Mouse (Mus musculus) myocyte (in vitro differentiated cells): ENCODE data around the gene Ucn3. TPM values are rescaled to one million over a fixed set of nuclear protein-coding genes. Genes with fewer than 3 reads are reported as not detected.
A peak's percentile ranks its signal among the peaks of the same experiment; 100 is the strongest.
"Not testable (repeated sequence)": the region's sequence is repeated elsewhere in the genome, so short reads cannot be mapped to it uniquely, and the experiment has no call there.

ENCODE experiments used
- H3K27me3 ChIP-seq: one replicate; pipeline ENCODE4 v1.6.1; 2011; ENCODE audit not compliant: control insufficient read depth, insufficient read depth, insufficient read length
- H3K36me3 ChIP-seq: one replicate; pipeline ENCODE4 v1.6.1; 2011; ENCODE audit not compliant: control insufficient read depth, insufficient read depth
- H3K4me2 ChIP-seq: one replicate; pipeline ENCODE4 v1.6.1; 2011; ENCODE audit warnings: low read depth, control low read depth
- H3K4me3 ChIP-seq: one replicate; pipeline ENCODE4 v1.5.1; 2011; ENCODE audit warnings: mild to moderate bottlenecking, control low read depth, moderate library complexity
- H3K79me2 ChIP-seq: one replicate; pipeline ENCODE4 v1.6.1; 2011; ENCODE audit not compliant: control insufficient read depth, insufficient read depth
- H3ac ChIP-seq: one replicate; pipeline ENCODE4 v1.6.1; 2011; ENCODE audit not compliant: control insufficient read depth, insufficient read length
- CEBPB ChIP-seq: IDR thresholded peaks from 2 replicates; pipeline ENCODE4 v1.6.1; 2011; ENCODE audit warnings: mild to moderate bottlenecking, moderate library complexity; ENCODE audit not compliant: poor library complexity, insufficient read depth, severe bottlenecking
- E2F4 ChIP-seq: IDR thresholded peaks from one replicate; pipeline ENCODE4 v1.6.1; 2011; ENCODE audit warnings: mild to moderate bottlenecking, control low read depth, moderate library complexity; ENCODE audit not compliant: insufficient read depth
- MAX ChIP-seq: IDR thresholded peaks from one replicate; pipeline ENCODE4 v1.6.1; 2011; ENCODE audit warnings: low read depth, mild to moderate bottlenecking, control low read depth
- MYOD1 ChIP-seq, 3 experiments: IDR thresholded peaks; one replicate each; pipeline ENCODE4 v1.6.1; 2011; ENCODE audit warnings: control low read depth in 2 of 3, low read depth in 2 of 3, mild to moderate bottlenecking in 2 of 3, moderate library complexity in 1 of 3; ENCODE audit not compliant: insufficient read length in 2 of 3, control insufficient read depth in 1 of 3
- MYOG ChIP-seq, 3 experiments: IDR thresholded peaks; one replicate each; pipeline ENCODE4 v1.6.1; 2011; ENCODE audit warnings: control low read depth in 2 of 3, low read depth in 2 of 3, mild to moderate bottlenecking in 2 of 3; ENCODE audit not compliant: insufficient read length in 2 of 3, control insufficient read depth in 1 of 3, insufficient read depth in 1 of 3
- POLR2A ChIP-seq: IDR thresholded peaks from one replicate; pipeline ENCODE4 v1.6.1; 2011; ENCODE audit warnings: low read depth, mild to moderate bottlenecking, control low read depth, moderate library complexity; ENCODE audit not compliant: insufficient read length
- POLR2AphosphoS2 ChIP-seq: IDR thresholded peaks from one replicate; pipeline ENCODE4 v1.6.1; 2011; ENCODE audit warnings: low read depth, control low read depth; ENCODE audit not compliant: insufficient read length
- REST ChIP-seq: IDR thresholded peaks from one replicate; pipeline ENCODE4 v1.6.1; 2011; ENCODE audit warnings: mild to moderate bottlenecking, control low read depth, moderate library complexity; ENCODE audit not compliant: insufficient read depth, insufficient read length
- SRF ChIP-seq: IDR thresholded peaks from one replicate; pipeline ENCODE4 v1.6.1; 2011; ENCODE audit warnings: low read depth; ENCODE audit not compliant: control insufficient read depth, insufficient read length
- TCF12 ChIP-seq: IDR thresholded peaks from one replicate; pipeline ENCODE4 v1.6.1; 2011; ENCODE audit warnings: mild to moderate bottlenecking, control low read depth; ENCODE audit not compliant: poor library complexity, insufficient read depth, severe bottlenecking
- TCF3 ChIP-seq: IDR thresholded peaks from one replicate; pipeline ENCODE4 v1.6.1; 2011; ENCODE audit warnings: low read depth, control low read depth; ENCODE audit not compliant: insufficient read length
- USF1 ChIP-seq: IDR thresholded peaks from one replicate; pipeline ENCODE4 v1.6.1; 2011; ENCODE audit warnings: low read depth, mild to moderate bottlenecking, control low read depth, moderate library complexity
- polyA plus RNA-seq: library from polyadenylated mRNA; unstranded; fragments of >200 nt; fragmentation: generic; extraction: Trizol; gene quantifications from one replicate; pipeline ENCODE4 v1.2.1, GENCODE M21; 2012; ENCODE audit warnings: missing spikeins

The Ucn3 gene
- polyA plus RNA-seq, 1 experiment: not detected

DNA sequence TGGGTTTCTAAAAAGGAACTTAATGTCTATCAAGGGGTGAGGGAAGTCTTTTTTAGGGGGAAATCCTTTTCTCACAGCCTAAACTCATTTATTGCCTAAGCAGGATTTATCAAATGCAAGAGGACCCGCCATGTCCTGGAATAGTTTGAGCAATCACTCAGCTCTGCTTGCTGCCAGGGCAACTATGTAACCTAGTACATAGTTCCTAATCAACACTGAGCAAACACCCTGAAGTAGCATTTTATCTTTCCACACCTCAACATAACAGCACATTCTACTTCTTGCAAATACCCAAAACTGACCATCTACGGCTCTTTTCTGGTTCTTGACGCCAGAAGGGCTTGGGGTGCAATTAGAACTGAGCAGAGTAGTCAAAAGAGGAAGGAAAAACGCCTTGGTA is 36.9 kb downstream of the Ucn3 start:
- no peak overlapping the region for H3ac ChIP-seq
- TF ChIP-seq TCF12 (no peak), MYOG (IDR thresholded peaks at IDR 0.05; ENCODE audit: control insufficient read depth in 1 of 3, insufficient read depth in 1 of 3, insufficient read length in 2 of 3, low read depth in 2 of 3) (no peak)
- H3K79me2 ChIP-seq: no peaks in the 10 kb centered on the region
- no peaks in the 10 kb centered on the region for H3K36me3 ChIP-seq
- no peak overlapping the region for H3K4me2 ChIP-seq
- no peak overlapping the region for H3K4me3 ChIP-seq
- H3K27me3 ChIP-seq: no peaks in the 10 kb centered on the region

DNA sequence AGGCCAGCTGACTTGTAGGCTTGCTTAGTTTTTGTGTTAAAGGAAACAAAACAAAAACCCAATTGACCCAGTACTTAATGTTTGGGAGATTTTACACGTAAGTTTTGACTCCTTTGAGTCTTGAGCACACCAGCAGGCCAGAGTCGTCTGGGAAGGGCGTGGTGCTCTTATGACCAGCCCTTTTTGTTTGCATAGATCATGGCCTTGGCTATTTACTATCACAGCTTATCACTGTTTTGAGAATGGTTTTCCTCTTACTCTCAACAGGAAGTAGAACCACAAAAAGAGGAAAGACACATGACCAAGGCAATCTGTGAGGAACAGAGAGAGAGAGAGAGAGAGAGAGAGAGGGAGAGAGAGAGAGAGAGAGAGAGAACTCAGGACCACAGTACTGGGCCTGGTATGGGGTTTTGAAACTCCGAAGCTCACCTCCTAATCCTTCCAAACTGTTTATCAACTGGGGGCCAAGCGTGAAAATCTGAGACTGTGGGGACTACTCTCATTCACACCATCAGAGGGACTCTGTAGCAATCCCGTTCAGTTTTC is 37.9 kb downstream of the Ucn3 start:
- Histone ChIP-seq H3K79me2 (no peaks in the 10 kb centered on the region), H3K4me2 (no peak overlapping the region), H3K4me3 (no peak overlapping the region), H3K27me3 (no peaks in the 10 kb centered on the region), H3ac (no peak overlapping the region), H3K36me3 (no peaks in the 10 kb centered on the region)
- TF ChIP-seq POLR2AphosphoS2 (no peak), MYOD1 (IDR thresholded peaks at IDR 0.05; ENCODE audit: control insufficient read depth in 1 of 3, insufficient read length in 2 of 3, low read depth in 2 of 3) (no peak), POLR2A (no peak), SRF (no peak), MAX (no peak), CEBPB (no peak), TCF3 (no peak), TCF12 (no peak), MYOG (IDR thresholded peaks at IDR 0.05; ENCODE audit: control insufficient read depth in 1 of 3, insufficient read depth in 1 of 3, insufficient read length in 2 of 3, low read depth in 2 of 3) (no peak), E2F4 (no peak), REST (no peak), USF1 (no peak)

DNA sequence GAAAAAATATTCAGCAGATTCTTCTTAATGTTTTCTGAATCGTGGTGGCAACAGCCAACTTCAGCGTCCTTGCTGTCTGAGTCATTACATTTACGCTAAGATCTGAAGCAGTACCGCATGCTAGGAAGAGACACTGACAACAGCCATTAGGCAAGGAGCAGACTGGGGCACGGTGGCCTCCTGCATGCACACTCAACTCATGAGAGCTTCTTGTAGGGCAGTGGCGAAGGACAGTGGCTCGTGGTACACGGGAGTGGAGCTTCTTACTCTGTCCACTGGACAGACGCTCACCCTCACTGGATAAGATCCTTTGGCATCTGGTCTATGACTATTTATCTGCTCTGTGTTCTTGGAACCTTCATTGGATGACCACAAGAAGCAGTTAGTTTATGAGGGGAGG is 45.8 kb downstream of the Ucn3 start:
- no peaks in the 10 kb centered on the region for H3K27me3 ChIP-seq
- no peaks in the 10 kb centered on the region for H3K36me3 ChIP-seq
- no peaks in the 10 kb centered on the region for H3K79me2 ChIP-seq
- H3K4me3 ChIP-seq: no peak overlapping the region
- TF ChIP-seq POLR2A (no peak), TCF12 (no peak), CEBPB (no peak), MYOG (IDR thresholded peaks at IDR 0.05; ENCODE audit: control insufficient read depth in 1 of 3, insufficient read depth in 1 of 3, insufficient read length in 2 of 3, low read depth in 2 of 3) (no peak)
- H3K4me2 ChIP-seq: no peak overlapping the region
- H3ac ChIP-seq: no peak overlapping the region

DNA sequence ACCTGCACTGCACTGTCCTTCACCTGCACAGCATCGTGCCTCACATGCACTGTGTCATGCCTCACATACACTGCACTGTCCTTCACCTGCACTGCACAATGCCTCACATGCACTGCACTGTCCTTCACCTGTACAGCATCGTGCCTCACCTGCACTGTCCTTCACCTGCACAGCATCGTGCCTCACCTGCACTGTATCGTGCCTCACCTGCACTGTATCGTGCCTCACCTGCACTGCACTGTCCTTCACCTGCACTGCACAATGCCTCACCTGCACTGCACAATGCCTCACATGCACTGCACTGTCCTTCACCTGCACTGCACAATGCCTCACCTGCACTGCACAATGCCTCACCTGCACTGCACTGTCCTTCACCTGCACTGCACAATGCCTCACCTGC is 46.9 kb downstream of the Ucn3 start:
- not testable (repeated sequence) for H3K4me2 ChIP-seq, H3K79me2 ChIP-seq, H3K4me3 ChIP-seq, H3K36me3 ChIP-seq, H3K27me3 ChIP-seq
- H3ac ChIP-seq: peak overlapping the region; percentile 23

DNA sequence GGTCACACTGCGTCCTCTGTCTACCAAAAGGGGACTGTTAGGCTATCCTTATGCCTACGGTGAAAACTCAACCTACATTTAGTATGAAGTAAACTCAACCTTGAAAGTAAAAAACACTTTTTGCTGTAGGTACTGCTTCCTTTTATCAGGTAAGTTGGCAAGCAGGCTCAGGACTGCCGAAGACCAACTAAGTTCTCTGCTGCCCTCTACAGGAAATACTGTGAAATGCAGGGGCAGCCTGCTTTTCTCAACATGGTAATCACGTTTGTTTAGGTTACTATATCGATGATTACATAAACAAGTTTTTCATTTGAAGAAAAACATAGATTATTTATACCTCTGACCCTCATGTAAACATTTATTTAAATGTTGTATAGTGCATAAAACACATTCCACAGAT is 48.2 kb downstream of the Ucn3 start:
- Histone ChIP-seq H3ac (no peak overlapping the region), H3K27me3 (no peaks in the 10 kb centered on the region), H3K4me2 (no peak overlapping the region), H3K36me3 (no peaks in the 10 kb centered on the region), H3K79me2 (peaks cover 13% of the 10 kb centered on the region), H3K4me3 (no peak overlapping the region)
- TF ChIP-seq E2F4: no peak
- no peak for TF ChIP-seq SRF
- TF ChIP-seq TCF12: no peak
- TF ChIP-seq TCF3: no peak
- TF ChIP-seq POLR2AphosphoS2: no peak
- TF ChIP-seq MYOG (IDR thresholded peaks at IDR 0.05; ENCODE audit: control insufficient read depth in 1 of 3, insufficient read depth in 1 of 3, insufficient read length in 2 of 3, low read depth in 2 of 3): no peak
- TF ChIP-seq POLR2A: no peak
- no peak for TF ChIP-seq MAX
- no peak for TF ChIP-seq CEBPB
- no peak for TF ChIP-seq MYOD1 (IDR thresholded peaks at IDR 0.05; ENCODE audit: control insufficient read depth in 1 of 3, insufficient read length in 2 of 3, low read depth in 2 of 3)
- TF ChIP-seq REST: no peak
- TF ChIP-seq USF1: no peak

DNA sequence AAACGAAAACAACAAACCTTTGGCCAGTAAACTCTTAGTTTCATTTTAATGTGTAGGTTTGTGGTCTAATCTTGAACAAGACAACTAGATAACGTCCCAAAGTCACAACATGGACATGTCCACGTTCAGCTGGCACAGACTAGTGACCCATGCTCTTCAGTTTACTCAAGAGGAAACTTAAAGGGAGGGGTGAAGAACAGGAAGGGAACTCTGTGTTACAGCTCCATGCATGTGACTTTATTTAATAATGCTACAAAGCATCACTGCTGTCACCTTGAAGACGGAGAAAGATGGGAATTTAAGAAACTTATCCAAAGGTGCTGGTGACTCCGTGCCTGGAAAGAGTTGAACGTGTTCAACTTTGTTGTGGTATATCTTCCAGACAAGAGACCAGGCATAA is 49.1 kb downstream of the Ucn3 start:
- H3K4me3 ChIP-seq: no peak overlapping the region
- H3K27me3 ChIP-seq: no peaks in the 10 kb centered on the region
- H3K36me3 ChIP-seq: no peaks in the 10 kb centered on the region
- H3ac ChIP-seq: no peak overlapping the region
- H3K4me2 ChIP-seq: no peak overlapping the region
- no peak for TF ChIP-seq REST
- no peak for TF ChIP-seq SRF
- no peak for TF ChIP-seq POLR2AphosphoS2
- TF ChIP-seq MYOG (IDR thresholded peaks at IDR 0.05; ENCODE audit: control insufficient read depth in 1 of 3, insufficient read depth in 1 of 3, insufficient read length in 2 of 3, low read depth in 2 of 3): no peak
- TF ChIP-seq USF1: no peak
- TF ChIP-seq CEBPB: no peak
- no peak for TF ChIP-seq TCF12
- no peak for TF ChIP-seq TCF3
- TF ChIP-seq MYOD1 (IDR thresholded peaks at IDR 0.05; ENCODE audit: control insufficient read depth in 1 of 3, insufficient read length in 2 of 3, low read depth in 2 of 3): no peak
- TF ChIP-seq E2F4: no peak
- no peak for TF ChIP-seq MAX
- no peak for TF ChIP-seq POLR2A
- peaks cover 22% of the 10 kb centered on the region for H3K79me2 ChIP-seq
